Mouse (Mus musculus) megakaryocyte, embryonic 14.5 days (primary cell): ENCODE measurements at regions not wholly inside any gene's neighbourhood (a gene's known extent, or its start where the extent isn't known, plus 50 kb on each side); places are given as distances from the start of the nearest gene placed in this dataset.

Experiments used
- FLI1 ChIP-seq: IDR thresholded peaks from 2 replicates; pipeline ENCODE4 v1.6.1; 2012; ENCODE audit warnings: low read length, inconsistent platforms, mixed read lengths
- GATA1 ChIP-seq: IDR thresholded peaks from 3 replicates; pipeline ENCODE4 v1.6.1; 2012; ENCODE audit warnings: mixed read lengths, low read length, inconsistent platforms, borderline replicate concordance

DNA sequence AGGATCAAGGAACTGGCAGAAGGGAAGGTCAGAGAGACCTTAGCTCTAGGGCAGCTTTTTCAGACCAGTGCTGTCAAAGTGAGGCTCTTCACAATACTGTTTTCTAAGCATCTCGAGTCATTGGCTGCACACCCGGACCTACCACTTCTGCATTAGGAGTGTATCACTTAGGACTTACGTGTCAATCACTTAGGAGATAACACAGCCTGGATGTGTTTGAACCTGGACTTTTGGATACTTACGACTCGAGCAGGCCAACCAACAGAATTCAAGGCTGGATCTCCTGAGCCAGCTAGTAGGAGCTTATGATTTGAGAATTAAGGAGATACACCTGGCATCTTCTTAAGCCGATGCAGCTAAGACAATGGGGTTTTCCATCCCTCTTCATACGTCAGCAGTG is 132.2 kb upstream of the Max start:
- no peak for TF ChIP-seq GATA1
- no peak for TF ChIP-seq FLI1
